Mouse (Mus musculus): ENCODE measurements around the gene Elfn2.

DNA sequence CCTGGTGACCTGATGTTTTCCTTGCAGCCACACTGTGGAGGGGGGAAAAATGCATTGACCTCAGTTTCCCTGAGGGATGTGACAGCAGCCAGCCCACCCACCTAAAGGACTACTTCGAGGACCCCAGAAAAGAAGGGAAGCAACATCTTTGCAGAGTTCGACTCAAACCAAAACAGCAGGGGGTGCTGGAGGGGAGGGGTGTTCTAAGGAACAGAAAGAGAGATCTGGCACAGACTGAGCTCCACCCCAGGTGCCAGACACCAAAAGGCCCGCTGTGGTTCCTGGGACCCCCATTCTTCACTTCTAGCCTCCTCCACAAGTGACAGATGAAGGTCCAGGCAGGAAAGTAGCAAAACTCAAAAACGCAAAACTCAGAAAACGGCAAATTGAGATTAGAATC, 2.7 kb downstream of the Elfn2 start:
- TF ChIP-seq TCF3 (IDR thresholded peaks at IDR 0.05; ENCODE audit: insufficient read length, low read depth), result no peak
- TF ChIP-seq E2F4 (IDR thresholded peaks at IDR 0.05; ENCODE audit: insufficient read depth), result no peak
- TF ChIP-seq POLR2A (IDR thresholded peaks at IDR 0.05; ENCODE audit: insufficient read length, low read depth), result no peak
- no peak for TF ChIP-seq MAX (IDR thresholded peaks at IDR 0.05; ENCODE audit: low read depth)
- TF ChIP-seq SRF (IDR thresholded peaks at IDR 0.05; ENCODE audit: control insufficient read depth, insufficient read length, low read depth), result no peak
- TF ChIP-seq USF1 (IDR thresholded peaks at IDR 0.05; ENCODE audit: low read depth), result no peak
- TF ChIP-seq POLR2AphosphoS2 (IDR thresholded peaks at IDR 0.05; ENCODE audit: insufficient read length, low read depth), result no peak
- TF ChIP-seq CEBPB (IDR thresholded peaks at IDR 0.05; ENCODE audit: insufficient read depth, poor library complexity, severe bottlenecking), result no peak
